Mouse (Mus musculus) urinary bladder, postnatal 36 days (tissue): Measurements from ENCODE around the gene Olfml3.

Source experiments
- DNase-seq, 2 experiments: peaks; one replicate each; pipeline ENCODE4 v3.0.0; 2022; ENCODE audit warnings: low spot score in 2 of 2, mixed read lengths in 1 of 2

The Olfml3 gene

DNA sequence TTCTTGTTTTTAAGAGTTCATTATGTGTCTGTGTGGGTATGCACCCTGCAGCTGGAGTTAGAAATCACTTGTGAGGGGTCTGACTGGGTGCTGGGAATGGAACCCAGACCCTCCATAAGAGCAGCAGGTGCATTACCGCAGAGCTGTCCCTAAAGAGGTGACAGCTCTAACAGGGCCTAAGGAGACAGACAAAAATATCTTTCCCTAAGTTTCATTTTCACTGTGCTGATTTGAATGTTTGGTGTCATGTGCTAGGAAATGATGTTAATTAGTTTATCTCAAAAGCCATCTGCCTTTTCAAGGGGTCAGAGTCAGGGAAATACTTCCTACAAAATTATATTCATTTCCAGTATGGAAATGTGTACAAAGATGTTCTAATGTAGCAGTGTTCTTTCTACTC, 1.5 kb upstream of the Olfml3 start, which contains the start of gene Gm10964:
Gene Gm10964 (plus strand): TSS at position 38 of the 400 bp plus-strand sequence.
- DNase-seq: no peak

DNA sequence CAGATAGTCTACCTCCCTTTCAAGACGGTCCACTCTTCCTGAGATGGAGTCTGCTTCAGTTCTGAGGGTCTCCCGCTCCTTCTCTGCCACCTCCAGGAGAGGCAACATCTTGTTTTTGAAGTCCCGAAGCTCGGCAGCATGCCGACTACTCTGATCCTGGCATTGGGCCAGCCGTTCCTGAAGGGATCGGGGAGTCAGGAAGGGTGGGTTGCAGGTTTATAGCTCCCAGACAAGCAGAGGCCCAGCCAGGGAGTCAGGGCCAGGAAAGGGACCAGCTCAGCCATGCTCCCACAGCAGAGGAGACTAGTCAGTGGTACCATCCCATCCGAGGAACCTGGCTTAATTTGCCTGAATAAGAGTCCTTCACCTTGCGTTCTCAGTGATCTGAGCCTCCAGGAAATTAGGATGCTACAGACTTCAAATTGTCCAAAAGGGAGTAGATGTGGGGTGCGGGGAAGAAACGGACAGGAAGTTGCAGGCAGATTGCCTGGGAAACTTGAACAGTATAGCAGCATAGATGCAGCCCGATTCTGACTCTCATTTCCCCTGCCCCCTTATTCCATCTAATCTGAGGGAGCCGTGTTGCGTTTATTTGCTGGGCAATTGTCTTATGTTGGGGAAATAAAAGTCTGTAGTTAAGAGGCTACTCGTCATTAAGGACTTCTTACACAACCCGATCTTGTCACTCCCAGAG, 593 bp downstream of the Olfml3 start:
- peak in 1 of 2 experiments; percentile 37 for DNase-seq

DNA sequence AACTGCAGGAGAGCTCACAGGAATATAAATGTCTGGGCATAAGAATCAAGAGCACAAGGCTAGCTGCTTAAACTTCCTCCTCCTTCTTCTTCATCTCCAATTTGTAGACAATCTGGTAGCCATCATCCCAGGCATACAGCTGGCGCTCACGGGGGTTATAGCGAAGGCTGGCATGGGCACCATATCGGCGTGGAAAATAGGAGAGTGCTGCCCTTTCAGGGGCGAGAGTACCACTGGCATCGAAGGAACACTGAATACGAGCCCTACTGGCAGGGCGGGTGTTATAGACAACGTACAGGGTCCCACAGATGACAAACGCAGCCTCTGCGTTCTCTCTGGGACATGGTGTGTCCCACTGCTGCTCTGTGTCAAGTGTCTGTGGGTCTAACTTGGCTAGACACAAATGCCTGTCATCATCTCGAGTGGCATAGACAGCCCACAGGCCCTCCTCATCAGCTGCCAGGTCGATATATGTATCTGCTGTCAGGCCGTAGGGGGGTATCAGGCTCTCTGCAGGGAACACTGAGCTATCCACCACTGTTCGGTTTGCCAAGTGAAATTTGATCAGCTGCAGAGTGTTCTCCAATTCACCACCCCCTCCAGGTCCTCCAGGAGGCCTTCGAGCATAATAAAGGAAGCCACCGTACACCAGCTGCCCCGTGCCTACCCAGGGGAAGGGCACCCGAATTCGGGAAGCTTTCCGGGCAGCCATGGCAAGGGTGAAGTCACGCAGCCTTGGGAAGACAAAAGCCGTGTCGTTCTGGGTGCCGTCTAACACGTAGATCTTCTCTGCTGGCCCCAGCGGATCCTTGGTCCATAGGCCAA, 1.8 kb downstream of the Olfml3 start:
- DNase-seq: no peak

DNA sequence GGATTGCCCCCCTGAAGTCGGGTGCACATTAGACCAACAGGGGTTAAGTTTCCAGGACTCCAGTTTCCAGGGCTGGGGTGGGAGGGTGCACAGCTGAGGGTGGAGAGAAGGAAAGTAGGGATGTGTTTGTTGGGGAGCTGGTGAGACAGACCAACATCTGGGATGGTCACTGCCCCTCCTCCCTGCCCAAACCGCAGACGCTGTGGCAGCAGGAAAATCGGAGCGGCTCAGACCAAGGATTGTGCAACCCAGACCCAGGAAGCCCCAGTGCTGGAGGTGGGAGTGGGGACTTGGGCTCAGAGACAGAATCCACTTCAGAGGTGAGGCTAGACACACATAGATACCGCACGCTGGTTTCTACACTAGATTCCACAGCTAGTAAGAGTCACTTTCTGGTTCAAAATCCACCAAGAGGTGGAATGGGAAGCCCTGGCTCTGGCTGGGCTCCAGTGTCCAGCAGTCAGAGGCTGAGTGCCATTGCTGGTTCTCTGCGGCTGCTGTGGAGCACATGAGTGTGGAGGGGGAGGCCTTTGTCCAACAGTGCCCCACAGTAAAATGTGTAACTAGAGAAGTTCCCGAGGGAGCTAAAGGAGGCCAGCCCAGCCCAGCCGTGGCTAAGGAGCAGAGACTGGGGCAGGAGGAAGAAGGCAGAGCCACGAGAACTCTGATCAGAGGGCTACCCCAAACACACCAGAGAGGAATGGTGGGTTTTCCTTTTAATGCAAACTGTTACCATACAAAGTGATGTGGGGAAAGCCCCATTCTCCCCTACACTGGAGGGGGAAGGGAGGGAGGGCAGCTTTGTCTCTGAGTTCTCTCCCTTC, 2.9 kb downstream of the Olfml3 start:
- DNase-seq: peak in 1 of 2 experiments; percentile 48

DNA sequence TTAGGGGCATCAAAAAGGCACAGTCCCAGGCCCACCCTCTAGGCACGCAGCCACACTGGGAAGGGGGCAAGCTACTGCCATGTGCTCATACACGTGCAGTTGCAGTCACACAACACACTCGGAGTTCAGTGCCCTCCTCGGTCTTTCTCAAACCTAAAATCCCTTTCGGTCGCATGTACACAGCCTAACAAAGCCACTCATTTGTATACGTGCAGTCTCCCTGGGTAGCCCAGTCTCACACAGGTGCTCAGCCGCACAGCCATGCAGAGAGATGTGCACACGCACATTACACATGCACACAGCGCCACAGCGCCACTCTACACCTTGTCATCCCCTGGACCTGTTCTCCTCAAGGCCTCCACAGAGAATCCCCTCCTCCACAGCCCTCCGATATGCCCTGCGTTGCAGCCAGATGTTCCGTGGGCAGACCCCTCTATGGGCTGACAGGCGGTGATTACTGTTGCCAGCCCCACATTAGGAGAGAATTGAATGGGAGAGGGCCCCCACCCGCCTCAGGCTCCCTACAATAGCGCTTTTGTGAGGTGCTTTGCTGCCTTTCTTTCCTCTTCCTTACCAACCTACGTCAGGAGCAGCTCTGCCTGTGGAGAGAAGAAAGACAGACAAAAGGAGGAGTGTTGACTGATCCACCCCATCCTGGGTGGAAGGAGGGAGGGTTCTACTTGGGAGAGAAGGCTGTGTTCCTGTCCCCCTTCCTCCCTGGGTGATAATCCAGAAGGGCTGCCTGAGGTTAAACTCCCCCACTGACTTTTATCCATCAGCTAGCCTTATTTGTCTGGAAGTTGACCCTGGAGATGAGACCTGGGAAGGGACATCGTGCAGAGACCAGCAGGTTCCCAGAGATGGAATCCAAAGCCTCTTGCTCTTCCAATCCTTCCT, 3.8 kb downstream of the Olfml3 start:
- DNase-seq: no peak

DNA sequence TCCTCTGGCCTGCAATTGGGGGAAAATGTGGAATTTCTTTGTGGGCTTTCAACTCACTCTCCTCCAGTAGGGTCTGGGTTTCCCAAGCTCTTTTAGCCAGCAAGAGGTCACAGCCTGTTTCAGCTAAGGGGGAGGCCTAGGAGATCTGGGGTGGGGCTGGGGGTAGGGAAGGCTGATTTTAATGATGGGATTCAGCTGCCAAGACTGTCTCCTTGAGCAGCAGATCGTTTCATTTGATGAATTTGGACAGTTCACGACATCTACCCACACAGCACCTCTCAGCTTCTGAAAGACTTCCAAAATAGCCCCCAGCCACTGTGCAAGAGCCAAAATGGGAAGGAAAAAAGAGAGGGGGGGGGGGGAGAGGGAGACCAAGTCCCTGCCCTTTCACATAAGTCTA, 4.6 kb downstream of the Olfml3 start:
- no peak for DNase-seq

DNA sequence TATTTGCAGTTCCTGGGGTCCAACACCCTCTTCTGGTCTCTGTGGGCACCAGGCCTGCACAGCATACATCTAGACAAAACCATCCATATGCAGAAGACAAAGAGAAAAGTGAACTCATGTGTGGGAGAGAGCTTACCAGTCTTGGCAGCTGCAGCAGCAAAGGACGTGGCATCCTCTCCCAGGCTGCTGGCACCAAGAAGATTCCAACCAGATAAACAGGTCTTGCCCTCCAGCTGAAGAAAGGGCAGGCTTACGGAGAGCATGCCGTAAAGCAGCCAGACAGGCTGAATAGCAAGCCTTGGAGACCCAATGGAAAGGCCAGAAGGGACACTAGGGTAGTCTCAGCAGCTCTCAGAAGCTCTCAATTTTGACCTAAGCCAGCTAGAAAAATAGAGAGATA, 5.7 kb downstream of the Olfml3 start:
- no peak for DNase-seq

DNA sequence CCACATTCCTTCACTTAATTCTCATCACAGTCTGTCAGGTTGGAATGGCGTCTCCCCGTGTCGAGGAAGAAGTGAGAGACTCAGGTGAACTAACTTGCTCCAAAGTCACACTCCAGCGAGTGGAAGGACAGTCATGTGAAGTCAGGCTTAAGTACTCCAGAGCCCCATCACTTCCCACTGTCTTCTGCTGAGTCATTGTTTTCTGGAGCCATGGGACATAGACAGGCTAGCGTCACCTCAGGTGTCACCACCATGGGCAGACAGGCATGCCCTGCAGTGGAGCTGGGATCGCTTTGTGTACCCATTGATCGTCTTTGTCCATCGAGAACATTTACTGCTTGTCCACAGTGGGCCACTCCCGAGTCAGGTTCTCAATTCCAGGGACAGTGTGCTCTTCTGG, 8.0 kb downstream of the Olfml3 start:
- DNase-seq: no peak

DNA sequence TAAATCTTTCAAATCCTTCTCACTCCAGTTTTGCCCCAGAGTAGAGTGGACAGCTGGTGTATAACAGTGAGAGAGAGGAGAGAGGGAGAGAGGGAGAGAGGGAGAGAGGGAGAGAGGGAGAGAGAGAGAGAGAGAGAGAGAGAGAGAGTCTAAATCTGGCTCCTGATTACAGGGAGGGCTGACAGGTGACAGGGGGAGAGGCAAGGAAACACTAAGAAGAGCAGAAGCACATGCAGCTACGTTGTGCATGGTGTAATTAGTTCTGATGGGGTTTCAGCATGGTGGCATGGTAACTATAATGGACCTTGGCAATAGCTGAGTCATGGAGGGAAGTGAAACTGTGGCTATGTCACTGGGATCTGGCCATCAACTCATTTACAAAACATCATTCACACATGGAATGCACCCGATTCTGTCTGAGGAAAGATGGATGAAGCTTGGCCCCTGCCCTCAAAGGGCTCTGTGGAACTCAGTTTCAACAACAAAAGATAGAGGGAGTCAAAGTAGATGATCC, 9.9 kb downstream of the Olfml3 start:
- no peak for DNase-seq

DNA sequence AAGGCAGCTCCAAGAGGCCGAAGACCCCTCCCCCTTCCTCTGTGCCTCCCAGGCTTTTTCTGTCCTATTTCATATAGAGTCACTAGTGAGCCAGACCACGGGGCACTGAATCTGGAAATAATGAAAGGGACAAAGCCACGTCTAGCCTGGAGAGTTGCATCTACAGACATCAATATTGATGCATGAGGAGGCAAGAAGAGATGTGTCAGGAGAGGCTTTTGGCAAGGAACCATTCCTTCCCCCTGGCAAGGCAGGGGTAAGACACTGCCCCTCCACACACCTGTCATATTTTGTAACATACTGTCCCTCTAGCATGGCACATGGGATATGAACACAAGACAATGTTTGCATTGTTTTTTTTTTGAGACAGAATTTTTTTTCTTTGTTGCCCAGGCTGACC, 11.2 kb downstream of the Olfml3 start:
- DNase-seq: no peak

DNA sequence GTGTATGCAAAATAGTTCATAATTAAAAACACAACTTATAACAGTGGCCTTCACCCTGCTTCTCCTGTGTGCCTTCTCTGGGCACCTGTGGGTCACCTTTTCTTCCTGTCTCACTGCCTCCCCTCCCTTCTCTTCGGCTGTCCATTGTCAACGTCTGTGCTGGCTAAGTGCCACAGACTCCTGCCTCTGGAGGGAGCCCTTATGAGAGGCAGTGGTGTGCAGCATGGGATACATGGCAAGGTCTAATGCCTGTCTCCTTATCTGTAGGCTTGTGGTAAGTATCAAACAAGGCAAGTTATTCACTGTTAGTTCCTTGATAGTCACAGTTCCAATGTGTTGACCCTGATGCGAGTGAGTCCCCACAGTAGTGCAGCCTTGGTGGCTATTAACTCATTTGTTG, 13.7 kb downstream of the Olfml3 start:
- DNase-seq: no peak

DNA sequence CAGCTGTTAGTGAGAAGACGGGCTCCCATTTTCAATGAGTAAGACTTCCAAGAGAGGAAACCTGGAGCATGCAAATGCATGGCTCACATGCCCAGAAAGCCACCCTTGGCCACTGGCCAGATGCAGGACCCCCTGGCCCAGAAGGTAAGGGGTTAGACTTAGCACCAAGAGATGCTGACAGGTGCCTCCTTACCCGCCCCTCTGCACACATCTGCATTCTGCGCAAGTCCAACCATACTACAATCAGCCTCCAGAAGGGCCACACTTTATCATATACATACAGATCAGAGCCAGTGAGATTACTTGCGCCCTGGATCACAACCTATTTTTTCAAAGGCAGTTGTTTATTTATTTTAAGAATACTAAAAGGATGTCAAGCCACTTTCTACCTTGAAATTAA, 19.1 kb downstream of the Olfml3 start:
- DNase-seq: no peak

DNA sequence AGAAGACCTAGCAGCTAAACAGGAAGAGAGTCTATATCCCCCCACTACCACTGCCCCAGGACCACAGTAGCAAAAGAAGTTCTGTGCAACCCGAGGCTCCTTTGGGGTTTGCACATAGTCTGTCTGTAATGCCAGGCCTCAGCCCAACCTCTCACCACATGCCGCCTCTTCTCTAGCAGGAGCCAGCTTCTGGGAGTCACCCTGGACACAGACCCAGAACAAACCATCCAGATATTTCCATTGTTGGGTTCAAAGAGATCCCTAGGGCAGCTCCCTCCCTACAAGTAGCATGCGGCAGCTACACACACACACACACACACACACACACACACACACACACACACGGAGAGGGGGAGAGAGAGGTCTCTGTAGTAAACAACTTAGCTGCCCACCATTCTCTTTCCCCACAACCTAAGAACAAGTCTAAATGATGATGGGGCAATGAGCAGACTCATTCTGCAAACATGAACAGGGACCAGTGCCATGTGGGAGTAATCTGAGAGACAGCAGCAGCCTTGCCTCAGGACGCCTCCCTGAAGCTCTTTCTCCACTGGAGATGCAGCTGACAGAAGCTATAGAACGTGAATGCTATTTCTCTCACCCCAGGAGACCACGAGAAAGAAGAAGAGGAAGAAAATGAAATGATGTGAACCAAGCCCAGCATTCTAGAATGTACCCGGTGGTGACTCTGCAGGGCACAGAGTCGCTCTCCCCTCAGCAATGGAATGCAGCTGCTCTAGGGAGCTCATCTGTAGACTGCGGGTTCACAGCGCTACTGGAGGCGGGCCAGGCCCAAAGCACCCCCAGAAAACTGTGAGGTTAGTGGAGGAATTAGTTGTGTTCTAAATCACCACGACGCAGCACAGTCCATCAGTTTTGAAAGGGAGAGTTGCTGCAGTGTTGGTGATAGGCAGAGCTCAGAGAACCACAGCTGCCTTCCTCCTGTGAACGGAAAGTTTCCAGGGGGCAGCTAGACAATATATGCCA, 20.7 kb downstream of the Olfml3 start:
- no peak for DNase-seq

DNA sequence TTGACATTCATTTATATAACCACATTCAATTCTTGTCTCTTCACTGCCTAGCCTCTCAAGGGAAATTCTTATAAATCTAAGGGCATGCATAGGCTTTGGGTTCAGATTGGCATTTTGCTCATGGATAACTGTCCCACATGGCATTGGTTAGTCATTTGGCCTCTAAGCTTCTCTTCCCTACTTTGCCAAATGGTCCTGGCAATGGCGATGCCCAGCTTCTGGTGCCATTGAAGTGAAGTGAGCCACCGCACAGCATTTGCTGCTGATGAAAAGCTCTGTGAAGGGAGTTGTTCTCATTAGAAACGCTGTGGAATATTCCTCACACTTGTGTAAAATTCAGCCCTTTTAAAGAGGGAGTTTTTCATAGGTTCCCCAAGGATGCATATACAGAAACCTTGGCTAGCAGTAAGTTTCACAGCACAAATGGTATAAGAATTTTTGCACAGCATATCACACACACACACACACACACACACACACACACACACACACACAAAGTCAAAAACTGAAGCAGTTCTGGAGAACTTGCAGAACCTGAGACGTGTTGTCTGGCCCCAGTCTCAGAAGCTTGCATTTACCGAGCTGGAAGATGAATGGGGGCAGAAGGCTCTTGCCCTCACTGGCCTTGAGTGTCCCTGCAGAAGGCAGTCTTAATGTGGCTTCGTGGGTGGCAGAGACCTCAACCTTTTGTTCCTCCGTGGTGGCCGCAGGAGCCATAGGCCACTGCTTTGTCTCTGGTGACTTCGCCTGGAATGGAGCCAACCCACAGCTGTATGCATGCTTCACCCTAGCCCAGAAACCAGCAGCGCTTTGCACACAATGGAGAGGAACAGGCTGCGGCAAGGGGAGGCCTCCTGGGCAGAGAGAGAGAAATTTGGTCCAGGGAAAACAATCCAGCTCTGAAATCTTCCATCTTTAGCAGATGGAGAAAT, 21.8 kb downstream of the Olfml3 start:
- no peak for DNase-seq

DNA sequence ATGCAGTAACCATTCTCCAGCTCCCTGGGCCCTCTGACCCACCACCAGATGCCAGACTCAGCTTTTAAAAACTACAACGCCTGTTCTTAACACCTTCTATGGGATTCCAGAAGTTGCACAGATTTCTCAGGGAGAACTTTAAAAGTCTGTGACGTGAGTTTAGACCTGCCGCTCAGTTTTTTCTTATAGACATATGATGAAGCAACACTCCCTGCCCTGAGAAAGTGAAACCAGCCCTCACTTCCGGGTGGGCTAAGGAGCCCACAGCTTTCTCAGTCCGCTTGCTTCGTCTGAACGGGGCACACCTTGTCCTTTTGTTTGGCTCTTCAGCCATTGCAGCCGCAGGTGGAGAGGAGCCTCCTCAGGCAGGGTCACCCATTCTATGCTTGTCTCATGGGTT, 22.9 kb downstream of the Olfml3 start:
- no peak for DNase-seq

DNA sequence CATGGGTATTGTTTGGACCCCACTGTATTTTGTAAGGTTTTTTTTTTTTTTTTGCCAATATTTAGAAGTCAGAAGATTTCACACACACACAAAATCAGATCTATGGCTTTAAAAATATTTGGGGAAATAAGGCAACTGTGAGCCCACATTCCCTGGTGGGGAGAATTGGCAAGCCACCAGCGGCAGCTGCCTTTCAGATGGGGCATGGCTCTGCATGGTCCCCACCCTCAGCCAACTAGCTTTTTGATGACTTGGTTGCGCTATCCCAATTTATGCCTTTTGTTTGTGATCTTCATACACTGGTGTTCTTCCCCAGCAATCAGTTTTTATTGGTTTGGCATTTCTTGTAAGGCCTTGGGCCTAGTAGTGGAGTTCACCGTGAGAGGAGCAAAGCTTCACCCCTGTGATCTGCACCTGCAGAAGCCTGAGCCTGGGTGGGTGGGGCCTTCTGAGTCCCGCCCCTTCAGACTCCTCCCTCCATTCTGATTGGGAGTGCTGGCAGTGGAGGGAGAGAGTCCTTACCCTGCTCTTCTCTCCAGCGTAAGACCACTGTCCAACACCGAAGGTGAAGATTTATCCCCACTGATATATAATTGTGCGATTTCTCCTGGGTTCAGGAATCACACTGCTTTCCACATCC, 23.4 kb downstream of the Olfml3 start:
- no peak for DNase-seq

DNA sequence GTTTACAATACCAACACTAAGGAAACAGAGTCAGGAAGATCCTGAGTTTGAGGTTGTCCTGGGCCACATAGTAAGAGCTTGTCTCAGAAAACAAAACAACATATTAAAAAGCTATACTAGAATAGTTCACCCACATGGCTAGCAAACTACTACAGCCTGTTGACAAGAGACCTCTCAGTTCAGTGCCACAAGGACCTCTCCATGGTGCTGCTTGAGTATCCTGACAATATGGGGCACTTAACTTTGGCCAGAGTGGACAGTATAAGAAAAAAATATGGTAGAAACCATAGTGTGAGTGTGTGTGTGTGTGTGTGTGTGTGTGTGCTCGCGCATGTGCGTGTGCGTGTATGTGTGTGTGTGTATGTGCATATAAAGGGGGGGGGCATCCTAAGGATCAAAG, 25.6 kb downstream of the Olfml3 start:
- DNase-seq: no peak

DNA sequence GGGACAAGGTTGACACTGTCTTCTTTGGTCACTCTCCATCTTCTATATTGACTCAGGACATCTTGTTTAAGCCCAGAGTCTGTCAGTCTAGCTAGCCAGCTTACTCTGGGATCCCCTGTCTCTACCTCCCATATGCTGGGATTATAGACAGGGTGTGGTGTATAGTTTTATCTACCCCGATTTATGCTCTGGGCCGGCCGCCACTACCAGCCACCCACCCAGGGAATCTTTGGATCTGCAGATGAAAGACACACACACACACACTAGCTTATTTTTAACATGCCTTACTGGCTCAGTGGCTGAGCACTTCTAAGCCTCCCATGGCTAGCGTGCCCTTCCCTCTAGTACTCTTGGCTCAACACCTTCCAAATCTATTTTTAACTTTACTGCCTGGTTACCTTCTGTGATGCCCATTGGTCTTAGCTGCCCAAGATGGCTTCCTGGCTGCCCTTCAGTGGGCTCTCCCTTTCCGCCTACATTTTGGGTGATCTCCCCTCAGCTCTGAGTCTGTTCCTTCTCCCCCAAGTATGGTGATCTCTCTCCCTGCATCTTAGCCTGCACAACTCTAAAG, 28.2 kb downstream of the Olfml3 start:
- no peak for DNase-seq
